Mouse (Mus musculus): ENCODE results near the gene Tas2r119.
"Not testable (repeated sequence)": the region's sequence is repeated elsewhere in the genome, so short reads cannot be mapped to it uniquely, and the experiment has no call there.

Gene Tas2r119

DNA sequence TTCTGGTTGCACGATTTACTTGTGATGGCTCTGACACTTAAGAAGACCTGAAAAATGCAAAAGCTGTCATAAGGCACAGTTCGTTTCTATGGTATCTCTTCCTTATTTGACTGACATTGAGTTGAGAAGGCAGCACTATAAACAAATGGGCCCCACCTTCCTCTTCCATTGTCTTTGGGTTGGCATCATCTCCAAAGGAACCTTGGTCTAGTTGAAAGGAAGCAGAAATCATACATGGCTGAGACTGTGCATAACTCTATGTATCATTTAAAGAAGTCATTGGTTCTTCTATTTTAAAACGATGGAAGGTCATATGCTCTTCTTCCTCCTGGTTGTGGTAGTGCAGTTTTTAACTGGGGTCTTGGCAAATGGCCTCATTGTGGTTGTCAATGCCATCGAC, at the start of gene Tas2r119:
Tas2r119 (plus strand) TSS at position 301 of the 400 bp plus-strand sequence.
- no peak for DNase-seq (ENCODE audit: low read depth)

DNA sequence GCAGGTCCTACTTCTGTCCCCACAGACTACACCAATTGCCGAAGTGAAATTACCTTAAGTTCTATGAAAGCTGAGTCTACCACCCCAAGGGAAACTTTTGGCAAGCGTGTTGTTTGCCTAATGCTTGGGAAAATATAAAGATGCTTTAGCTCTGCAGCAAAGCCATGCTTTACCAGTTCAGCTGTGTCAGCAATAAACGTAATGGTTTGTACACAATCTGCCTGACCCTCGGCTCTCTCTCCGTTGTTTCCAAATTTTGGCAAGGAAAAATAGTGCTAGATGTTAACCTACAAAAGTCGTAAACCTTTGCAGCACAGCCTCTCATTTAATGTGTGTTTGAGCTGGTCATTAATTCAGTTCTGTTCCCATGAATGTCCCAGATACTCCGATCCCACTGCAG, 44.8 kb upstream of the Tas2r119 start:
- no peak for DNase-seq (ENCODE audit: low read depth)

DNA sequence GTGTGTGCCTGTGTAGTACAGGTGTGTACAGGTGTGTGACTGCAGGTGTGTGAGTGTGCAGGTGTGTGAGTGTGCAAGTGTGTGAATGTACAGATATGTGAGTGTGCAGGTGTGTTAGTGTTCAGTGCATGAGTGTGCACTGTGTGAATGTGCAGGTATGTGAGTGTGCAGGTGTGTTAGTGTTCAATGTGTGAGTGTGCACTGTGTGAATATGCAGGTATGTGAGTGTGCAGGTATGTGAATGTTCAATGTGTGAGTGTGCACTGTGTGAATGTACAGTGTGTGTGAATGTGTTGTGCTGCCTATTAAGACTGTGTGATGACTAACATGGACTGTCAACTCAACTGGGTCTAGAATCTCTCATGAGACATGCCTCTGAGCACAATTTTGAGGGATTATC, 35.4 kb upstream of the Tas2r119 start:
- no peak for DNase-seq (ENCODE audit: low read depth)

DNA sequence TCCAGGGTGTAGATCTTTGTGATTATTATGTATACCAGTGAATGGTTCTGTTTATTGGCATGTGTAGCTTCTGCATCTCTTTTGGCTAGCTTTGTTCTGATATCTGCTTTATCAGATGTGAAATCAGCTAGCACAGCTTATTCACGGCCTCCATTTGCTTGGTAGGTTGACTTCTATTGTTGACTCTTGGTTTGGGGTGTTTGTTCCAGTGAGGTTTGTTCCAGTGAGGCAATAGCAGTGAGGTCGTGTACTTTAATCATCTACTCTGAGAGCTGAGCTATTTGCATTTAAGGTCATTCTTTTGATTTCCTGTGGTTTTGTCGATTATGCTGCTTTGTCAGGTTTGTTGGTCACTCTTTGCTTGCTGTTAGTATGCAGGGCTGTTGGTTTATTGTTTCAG, 32.8 kb upstream of the Tas2r119 start:
- no peak for DNase-seq (ENCODE audit: low read depth)

DNA sequence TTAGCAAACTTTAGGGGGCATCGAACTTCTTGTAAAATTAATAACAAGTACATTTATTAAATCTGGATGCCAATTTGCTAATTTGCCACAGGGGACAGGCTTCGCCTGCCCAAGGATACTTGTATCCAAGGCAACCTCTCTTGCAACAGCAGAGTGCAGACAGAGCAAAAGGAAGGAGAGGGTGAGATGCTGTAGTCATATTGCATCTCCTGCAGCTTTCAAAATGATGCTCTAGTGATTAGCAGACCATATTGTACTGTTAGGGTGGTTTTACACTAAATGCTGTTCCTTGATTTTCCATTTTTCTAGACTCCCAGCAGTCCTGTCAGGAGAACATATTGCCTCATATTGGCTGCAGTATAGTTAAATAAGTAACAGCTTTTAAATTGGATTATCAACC, 23.7 kb upstream of the Tas2r119 start:
- DNase-seq (ENCODE audit: low read depth), result no peak

DNA sequence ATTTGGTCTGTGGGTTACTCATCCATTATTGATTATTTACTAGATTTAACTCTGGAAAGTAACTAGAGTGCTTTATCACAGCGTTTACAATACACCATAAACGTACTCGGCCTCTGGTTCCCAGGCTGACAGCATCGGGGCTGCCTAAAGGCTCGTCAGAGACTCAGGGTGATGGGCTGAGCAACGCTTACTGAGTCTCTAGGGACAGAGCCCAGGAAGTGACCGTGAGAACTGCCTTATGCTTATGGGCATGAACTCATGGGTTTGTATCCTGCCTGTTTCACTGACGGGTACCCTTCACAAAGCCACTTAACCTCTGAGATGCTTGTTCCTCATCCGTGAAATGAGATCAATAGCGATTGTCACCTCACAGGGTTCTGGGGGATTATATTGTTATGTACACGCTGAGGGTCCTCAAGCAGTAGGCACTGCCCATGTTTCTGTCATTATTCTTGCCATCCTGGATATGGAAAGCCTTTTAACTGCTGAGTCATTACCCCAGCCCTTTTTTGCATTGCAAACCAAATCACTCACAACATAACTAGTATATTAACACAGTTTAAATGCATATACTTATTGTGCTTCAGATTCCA, 23.1 kb upstream of the Tas2r119 start:
- DNase-seq (ENCODE audit: low read depth), result no peak

DNA sequence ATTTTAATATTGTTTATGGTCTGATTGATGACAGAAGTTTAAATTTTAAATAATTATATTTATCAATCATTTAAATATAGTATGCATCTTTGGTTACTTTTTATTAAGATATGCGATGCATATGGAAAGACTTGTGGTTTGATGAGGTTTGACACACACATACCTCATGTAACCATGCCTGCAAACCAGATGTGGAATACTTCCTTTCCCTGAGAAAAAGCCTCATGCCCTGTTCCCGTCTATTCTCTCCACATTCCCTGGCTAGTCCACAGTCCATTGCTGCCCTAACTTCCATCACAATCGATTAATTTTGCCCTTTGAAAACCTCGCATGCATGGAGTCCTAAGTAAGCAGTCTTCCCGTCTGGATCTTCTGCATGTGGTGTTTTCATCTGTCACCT, 21.0 kb upstream of the Tas2r119 start:
- DNase-seq (ENCODE audit: low read depth), result no peak

DNA sequence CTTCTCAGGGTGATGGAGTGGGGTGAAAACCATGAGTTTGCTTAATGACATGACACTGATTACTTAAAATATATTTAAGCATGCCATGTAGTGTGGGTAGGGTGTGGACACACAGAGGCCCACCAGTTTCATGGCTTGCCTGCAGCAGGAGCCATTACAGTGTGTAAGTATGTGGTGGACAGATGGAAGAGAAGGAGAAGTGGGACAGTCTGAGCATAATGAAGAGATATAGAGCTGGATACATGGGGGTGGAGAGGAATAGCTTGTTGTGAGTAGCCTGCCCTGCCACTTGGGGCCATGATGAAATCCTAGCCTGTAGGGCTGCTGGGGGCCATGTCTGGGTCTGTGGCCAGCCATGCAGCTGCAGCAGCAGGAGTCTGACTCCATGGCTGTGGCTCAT, 16.8 kb upstream of the Tas2r119 start:
- DNase-seq (ENCODE audit: low read depth), result no peak

DNA sequence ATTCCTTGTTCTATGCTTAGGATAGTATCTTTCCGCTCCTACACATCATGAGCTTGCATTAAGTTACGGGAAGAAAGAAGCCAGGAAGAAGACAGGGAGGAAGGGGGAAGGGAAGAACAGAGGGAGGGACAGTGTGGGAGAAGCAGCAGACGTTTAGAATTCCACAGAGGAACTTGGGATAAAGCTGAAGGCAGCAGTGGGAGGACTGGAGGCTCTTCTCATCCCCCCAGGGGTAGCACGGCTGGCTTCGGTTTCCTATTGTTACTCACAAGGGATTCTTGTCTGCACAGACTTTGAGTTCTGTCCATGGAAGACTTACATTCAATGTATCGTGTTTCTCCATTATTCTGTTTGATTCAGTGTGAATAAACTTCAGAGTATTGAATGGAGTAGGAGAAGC, 5.3 kb upstream of the Tas2r119 start:
- DNase-seq (ENCODE audit: low read depth), result no peak

DNA sequence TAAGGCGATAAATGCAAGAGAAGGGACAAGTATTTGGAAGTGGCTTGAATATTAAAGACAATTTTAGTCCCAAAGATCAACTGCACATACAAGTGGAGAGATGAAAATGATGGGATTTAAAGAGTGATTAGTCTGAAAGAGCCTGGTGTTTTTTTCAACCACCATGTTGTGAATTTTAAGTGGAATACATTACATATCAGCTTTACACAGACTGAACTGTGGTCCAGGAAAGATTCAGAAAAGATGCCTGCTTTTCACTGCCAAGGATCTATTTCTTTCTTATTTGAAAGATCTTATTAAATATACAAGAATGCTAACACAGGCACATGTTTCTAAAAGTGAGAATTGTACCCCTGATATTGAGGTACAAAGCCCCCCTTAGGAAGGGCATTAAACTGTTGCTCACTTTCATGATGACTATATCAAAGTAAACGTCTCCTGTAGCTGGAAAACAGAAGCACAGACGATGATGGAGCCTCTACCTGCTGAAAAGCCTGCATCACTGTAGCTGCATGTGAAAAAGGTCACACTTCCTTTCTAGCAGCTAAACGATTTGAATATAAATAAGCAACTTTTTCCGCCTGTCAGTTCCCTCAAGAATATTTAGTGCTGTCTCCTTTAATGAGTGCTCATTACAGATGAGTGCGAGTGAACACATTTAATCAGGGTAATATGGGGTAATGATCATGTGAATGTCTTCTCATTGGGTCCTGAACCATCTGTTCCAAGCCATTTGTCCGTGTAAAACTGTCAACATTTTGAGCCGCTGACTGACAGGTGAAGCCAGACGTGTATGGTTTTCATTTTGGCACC, 4.7 kb upstream of the Tas2r119 start:
- no peak for DNase-seq (ENCODE audit: low read depth)

DNA sequence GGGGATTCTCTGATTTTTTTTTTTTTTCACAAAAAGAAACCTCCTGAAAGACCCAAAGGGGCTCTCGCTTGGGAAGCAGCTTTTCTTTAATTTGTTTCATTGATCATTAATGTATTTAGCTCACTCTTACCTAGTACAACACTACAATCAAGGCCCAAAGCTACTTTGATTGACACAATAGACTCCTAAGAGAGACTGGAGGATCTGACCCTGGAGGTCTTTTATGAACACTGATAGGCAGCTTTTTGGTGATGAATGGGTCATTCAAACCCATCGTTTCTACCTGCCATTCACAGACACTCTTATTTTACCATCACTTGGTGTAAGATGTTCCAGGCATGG, 4.1 kb upstream of the Tas2r119 start:
- DNase-seq (ENCODE audit: low read depth), result no peak

DNA sequence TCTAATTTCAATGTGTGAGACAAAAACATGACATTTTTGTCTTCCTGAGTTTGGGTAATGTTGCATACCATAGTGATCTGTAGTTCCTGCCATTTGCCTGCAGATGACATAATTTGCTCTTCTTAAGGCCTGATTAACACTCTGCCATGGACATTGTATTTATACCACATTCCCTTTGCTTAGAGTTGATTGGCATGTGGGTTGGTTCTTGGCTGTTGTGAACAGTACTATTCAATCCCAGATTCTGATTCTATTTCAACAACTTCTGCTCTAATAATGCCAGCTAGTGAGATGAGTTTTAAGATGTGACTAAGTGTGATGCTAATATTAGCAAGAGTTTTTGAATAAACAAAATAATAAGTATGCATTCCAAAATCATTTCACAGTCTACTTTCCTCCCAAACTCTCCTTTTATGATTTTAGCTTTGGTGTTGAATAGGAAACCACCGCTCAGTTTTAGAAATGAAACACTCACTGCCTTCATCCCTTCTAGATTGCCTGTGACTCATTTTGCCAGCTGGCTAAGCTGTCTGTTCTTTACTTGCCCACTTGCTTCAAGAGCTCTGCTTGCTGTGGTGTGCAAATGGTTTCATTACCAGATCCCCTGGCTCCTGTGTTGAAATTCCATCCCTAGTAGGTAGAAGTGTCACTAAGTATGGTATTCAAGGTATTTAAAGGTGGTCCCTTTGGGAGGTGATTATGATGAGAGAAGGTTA, 3.1 kb downstream of the Tas2r119 start:
- DNase-seq (ENCODE audit: low read depth), result no peak

DNA sequence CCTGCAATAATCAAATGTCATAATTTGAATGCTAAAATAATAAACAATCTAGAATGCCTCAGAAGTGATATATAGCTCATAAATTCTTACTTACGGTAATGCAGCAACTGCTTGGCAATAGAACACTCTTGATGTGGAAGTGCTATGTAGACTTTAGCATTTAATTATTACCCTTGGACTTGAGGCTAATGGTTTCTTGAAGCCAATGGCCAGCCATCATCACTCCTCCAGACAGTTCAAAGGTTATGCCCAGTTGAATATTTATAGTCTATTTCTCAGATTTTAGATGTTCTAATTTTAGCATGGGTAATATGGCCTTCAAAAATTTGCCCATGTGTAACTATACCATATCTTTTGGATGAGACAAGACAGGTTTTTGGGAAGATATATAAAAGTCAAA, 4.9 kb downstream of the Tas2r119 start:
- no peak for DNase-seq (ENCODE audit: low read depth)

DNA sequence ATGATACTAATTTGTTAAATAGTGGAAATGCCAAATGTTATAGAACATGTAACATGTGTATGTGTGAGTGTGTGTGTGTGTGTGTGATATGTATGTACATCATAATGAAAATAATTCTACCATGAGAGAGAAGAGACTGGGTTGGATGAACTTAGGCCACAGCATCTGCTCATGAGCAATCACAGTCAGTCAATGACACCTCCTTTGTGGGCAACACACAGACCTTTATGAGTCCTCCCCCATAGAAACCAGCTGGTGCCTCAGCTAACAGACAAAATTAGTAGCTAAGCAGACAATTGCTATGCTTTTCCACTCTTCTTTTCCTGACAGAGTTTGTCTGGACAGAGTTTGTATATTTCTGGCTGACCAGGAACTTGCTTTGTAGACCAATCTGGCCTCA, 7.9 kb downstream of the Tas2r119 start:
- DNase-seq (ENCODE audit: low read depth), result no peak

DNA sequence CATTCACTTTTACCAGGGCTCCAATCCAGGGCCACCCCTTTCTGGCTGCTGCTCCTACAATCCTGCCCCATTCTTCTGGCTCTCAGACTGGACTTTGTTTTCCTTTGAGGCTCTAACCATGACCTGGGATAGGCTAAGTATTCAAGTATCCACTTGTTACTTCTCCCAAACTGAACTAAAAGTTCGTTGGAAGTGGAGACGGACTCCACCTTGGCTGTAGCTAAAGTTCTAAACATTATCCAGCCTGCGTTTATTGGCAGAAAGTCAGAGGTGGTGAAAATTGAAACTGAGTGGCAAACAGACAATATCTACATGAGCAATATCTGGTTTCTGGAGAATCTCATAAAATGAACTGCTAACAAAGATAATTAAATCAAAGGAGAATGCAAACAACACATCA, 12.8 kb downstream of the Tas2r119 start:
- DNase-seq (ENCODE audit: low read depth), result no peak

DNA sequence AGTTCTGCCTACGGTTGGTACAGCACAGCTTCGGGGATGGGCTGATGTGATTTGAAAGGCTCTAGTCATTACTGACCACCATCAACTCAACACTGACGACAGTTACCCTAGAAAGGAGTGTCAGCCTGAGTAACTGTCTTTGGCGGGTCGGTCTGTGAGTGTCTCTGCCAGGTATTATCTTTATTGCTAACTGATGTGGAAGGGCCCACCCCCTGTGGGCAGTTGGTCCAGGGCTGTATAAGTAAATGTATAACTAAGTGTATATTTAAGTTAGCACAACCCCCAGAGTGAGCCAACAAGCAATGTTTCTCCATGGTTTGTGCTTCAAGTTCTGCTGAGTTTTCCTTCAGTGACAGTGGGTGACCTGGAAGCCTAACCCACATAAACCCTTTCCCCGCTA, 13.3 kb downstream of the Tas2r119 start:
- DNase-seq (ENCODE audit: low read depth), result no peak

DNA sequence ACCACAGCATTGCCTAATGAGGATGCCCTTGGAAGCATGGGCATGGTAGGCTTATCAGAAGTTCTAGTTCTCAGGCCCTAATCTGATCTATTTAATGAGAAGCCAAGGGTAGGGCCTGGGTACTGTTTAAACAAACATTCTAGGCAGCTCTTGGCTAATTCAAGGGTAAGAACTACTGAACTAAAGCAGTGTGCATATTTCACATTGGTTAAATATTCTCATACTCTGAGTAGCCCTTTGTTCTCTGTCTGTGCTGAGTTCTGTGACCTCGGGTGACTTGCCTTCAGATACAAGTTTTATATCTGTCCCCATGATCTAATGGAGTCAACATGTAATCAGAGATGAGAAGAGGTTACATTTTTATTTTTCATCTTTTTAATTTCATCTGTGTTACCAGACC, 15.9 kb downstream of the Tas2r119 start:
- DNase-seq (ENCODE audit: low read depth), result no peak

DNA sequence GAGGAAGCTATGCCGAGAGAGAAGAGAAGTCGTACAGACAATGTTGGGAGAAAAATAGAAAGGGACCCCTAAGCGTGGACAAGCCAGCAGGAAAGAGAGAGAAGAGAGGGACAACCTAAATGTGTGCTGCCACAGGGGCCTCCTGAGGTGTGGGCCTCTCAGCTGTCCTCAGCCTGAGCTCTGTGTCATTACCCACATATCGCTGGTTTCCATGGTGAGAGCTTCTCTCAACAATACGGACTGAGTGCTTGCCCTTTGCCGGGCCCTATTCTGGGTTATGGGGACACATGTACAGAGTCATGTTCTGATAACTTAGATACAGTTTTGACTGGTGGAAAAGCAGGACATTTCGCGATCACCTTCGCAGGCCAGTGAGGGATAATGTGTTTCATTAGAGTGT, 21.0 kb downstream of the Tas2r119 start:
- DNase-seq (ENCODE audit: low read depth), result no peak

DNA sequence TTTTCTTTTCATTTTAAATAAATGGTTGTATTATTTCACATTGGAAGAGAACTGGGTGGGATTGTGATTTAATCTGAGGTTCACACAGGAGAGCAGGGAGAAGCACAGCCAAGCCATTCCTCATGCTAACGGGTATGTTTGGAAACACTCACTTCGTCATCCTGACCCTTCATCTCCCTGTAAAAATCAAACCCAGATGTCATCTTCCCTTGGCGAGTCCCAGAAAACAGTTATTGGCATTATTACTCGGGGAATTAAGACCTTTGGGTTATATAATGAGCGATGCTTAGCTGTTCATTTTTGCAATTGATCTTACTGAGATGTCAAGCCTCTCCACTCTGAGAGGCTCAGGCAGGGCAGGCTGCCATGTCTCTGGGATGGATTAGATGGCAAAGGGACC, 21.5 kb downstream of the Tas2r119 start:
- DNase-seq (ENCODE audit: low read depth), result peak; percentile 62

DNA sequence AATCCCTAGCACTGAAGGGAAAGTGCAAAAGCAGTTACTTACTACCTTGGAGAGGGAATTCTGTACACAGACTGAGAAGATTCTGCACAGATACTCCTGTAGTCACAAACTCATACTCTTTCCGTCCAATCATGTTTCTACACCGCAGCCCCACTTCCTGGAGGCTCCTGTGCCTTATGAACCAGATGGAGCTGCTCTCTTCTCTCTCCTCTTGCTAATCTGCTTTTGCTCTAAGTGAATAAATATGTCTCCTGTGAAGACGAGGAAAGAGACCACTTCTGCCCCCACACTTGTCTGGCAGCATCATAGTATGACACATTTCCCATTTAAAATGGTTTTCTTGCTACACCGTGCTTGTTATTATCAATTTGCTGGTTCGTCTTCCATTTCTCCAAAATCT, 26.2 kb downstream of the Tas2r119 start:
- no peak for DNase-seq (ENCODE audit: low read depth)

DNA sequence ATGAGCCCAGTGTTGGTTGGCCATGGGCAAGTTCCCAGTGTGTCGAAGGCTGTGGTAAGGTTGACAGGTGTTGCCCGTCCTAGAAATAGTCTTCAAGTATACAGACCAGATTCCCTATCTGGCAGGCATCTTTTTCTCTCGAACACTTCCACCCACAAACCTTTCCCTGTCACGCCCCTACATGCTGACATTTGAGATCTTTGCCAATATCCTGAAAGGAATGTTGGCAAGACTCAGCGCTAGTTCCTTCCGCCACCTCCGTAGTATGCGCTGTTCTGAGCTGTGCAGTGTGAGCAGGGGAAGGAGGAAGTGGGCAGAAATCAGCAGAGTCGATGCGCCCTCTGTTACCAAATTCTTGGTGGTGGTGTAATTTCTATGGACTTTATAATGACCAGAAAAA, 27.8 kb downstream of the Tas2r119 start:
- DNase-seq (ENCODE audit: low read depth), result no peak

DNA sequence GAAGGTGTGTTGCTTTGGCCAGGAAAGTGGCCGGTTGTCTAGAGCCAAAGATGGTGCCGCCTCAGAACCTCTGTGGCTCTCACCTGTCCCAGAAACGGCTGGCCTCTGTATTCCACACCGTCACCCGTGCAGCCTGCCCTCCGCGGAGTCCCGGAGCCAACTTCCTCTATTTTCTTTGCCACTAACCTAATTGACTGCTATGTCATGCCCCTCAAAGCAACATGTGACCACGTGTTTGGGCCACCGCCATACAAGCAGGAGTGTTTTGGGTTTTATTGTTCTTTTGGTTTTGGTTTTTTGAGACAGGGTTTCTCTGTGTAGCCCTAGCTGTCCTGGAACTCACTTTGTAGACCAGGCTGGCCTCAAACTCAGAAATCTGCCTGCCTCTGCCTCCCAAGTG, 37.6 kb downstream of the Tas2r119 start:
- not testable (repeated sequence) for DNase-seq (ENCODE audit: low read depth)

DNA sequence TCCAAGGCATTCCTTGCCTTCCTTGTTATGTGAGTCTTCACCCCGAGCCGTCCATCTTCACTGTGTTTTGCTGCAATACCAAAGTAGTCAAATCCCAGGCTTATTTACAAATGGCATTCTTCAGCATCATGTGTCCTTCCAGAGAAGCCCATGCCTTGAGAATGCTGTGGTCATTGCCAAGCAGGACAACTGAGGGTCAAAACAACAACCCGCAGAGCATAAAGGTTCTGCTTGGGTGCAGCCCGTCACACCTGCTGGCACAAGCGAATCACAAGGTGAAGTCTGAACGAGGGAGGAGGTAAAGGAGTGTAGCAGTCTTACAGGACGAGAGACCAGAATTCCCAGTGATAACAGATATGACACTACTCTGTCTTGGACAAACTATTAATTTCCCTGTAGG, 45.9 kb downstream of the Tas2r119 start:
- DNase-seq (ENCODE audit: low read depth), result no peak

DNA sequence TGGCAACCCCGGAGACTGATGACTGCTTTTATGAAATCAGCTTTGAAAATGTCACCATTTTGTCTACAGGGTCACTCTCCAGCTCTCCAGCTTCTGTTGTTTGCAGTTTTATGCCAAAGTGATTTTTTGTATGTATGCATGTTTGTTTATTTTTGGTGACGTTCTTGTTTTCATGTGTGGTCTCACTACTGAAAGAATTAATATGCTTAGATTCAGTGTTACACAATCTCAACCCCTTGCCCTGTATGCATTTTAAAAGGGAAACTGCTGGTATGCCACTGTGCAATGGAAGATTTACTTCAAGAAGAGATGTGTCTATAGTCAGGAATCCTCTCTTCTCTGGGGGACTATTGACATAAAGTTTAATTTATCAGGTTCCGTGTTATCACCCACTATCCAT, 48.3 kb downstream of the Tas2r119 start:
- no peak for DNase-seq (ENCODE audit: low read depth)

Measured in NIH3T3 (cell line).